Mouse (Mus musculus) C2C12 (cell line): ENCODE results near the gene Larp6. TPM values are rescaled to one million over a fixed set of nuclear protein-coding genes. Genes with fewer than 3 reads are reported as not detected.
A peak's percentile ranks its signal among the peaks of the same experiment; 100 is the strongest.

Experiments
- H3K27me3 ChIP-seq: one replicate; pipeline ENCODE4 v1.6.1; 2011; ENCODE audit not compliant: control insufficient read depth, insufficient read depth, insufficient read length
- H3K36me3 ChIP-seq: one replicate; pipeline ENCODE4 v1.6.1; 2011; ENCODE audit not compliant: control insufficient read depth, insufficient read depth
- H3K4me3 ChIP-seq: one replicate; pipeline ENCODE4 v1.5.1; 2011; ENCODE audit warnings: mild to moderate bottlenecking, control low read depth; ENCODE audit not compliant: poor library complexity, insufficient read depth, severe bottlenecking
- H3K79me2 ChIP-seq: one replicate; pipeline ENCODE4 v1.6.1; 2011; ENCODE audit not compliant: control insufficient read depth, insufficient read depth
- H3K79me3 ChIP-seq: one replicate; pipeline ENCODE4 v1.6.1; 2011; ENCODE audit warnings: low read depth, control low read depth
- H3ac ChIP-seq: one replicate; pipeline ENCODE3; 2011; ENCODE audit warnings: low read depth; ENCODE audit not compliant: control insufficient read depth, insufficient read length
- CEBPB ChIP-seq: IDR thresholded peaks from one replicate; pipeline ENCODE4 v1.6.1; 2011; ENCODE audit warnings: low read depth, mild to moderate bottlenecking, control low read depth, moderate library complexity
- CTCF ChIP-seq: IDR thresholded peaks from one replicate; pipeline ENCODE4 v1.5.1; 2011; ENCODE audit not compliant: control insufficient read depth, insufficient read depth, insufficient read length
- FOSL1 ChIP-seq: IDR thresholded peaks from one replicate; pipeline ENCODE4 v1.8.0; 2011; ENCODE audit warnings: mild to moderate bottlenecking, low read length; ENCODE audit not compliant: poor library complexity, insufficient read depth, severe bottlenecking
- MAX ChIP-seq: IDR thresholded peaks from one replicate; pipeline ENCODE4 v1.6.1; 2011; ENCODE audit warnings: mild to moderate bottlenecking, control low read depth
- MYOD1 ChIP-seq: IDR thresholded peaks from one replicate; pipeline ENCODE4 v1.6.1; 2011; ENCODE audit warnings: low read depth; ENCODE audit not compliant: control insufficient read depth, insufficient read length
- MYOG ChIP-seq: IDR thresholded peaks from one replicate; pipeline ENCODE4 v1.6.1; 2011; ENCODE audit not compliant: control insufficient read depth, insufficient read length; ENCODE audit errors: extremely low read depth
- USF1 ChIP-seq: IDR thresholded peaks from one replicate; pipeline ENCODE4 v1.6.1; 2011; ENCODE audit warnings: low read depth, mild to moderate bottlenecking, control low read depth, moderate library complexity
- polyA plus RNA-seq: library from polyadenylated mRNA; unstranded; fragments of >200 nt; fragmentation: generic; extraction: Trizol; gene quantifications from one replicate; pipeline ENCODE4 v1.2.1, GENCODE M21; 2012; ENCODE audit warnings: missing spikeins

Larp6 gene
- polyA plus RNA-seq, 1 experiment: 0.83 TPM

DNA sequence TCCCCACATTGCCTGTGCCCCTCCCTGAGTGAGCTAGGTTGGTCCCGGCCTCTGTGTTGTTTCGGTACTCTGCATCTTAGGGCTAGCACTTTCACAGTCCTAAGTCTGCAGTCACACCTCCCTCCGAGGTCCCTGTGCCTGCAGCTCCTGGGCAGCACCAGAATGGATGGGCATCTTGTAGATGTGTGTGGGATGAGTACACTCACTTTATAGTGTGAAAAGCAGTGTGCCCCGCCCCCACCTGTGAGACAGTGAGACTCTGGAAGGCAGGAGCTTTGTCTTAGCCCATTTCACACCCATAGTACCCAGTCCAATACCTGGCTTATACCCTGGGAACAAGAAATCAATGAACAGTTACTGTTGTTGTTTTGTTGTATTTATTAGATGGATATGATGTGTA, 2.5 kb downstream of the Larp6 start:
- H3K27me3 ChIP-seq: no peaks in the 10 kb centered on the region
- no peak overlapping the region for H3K4me3 ChIP-seq
- TF ChIP-seq MYOD1 (no peak), CTCF (no peak), MAX (no peak), MYOG (no peak), FOSL1 (no peak), USF1 (no peak), CEBPB (no peak)
- no peaks in the 10 kb centered on the region for H3K79me3 ChIP-seq
- H3K36me3 ChIP-seq: no peaks in the 10 kb centered on the region
- H3K79me2 ChIP-seq: no peaks in the 10 kb centered on the region
- H3ac ChIP-seq: no peak overlapping the region

DNA sequence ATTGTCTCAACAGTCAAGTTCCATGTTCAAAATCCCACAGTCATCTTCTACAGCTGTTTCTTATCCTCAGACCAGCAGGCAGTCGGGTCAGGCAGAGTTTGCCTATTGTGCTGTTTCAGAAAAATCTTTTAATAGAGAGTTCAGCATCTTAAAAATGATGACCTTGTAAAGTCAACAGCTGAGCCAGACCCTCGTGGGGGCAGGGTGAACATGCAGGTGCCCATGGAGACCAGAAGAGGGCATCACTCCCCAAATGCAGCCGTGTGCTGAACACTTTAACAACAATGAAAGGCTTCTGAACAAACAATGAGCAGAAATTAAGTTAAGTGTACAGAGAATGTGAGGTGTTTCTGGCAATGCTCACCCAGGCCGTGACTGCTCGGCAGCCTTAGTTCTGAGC, 3.0 kb downstream of the Larp6 start:
- Histone ChIP-seq H3K79me3 (no peaks in the 10 kb centered on the region), H3ac (no peak overlapping the region), H3K36me3 (no peaks in the 10 kb centered on the region), H3K4me3 (no peak overlapping the region), H3K79me2 (no peaks in the 10 kb centered on the region), H3K27me3 (no peaks in the 10 kb centered on the region)
- TF ChIP-seq USF1 (no peak), FOSL1 (no peak), MYOD1 (no peak), CTCF (no peak), MAX (no peak), CEBPB (no peak), MYOG (no peak)

DNA sequence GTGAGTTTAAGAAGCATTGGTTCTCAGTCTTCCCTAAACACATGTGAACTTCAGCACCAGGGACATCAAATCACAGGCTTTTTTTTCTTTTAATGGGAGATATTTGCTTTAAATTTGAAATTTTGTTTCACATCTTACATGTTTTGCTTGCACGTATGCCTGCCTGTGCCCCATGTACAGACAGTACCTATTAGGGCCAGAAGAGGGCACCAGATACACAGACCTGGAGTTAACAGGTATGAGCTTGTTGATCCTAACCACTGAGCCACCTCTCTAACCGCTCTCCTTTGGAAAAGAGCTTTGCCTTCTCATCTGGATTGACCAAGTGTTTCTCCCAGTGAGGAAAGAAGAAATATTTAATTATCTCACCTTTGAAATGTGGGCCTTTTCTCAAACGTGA, 5.5 kb downstream of the Larp6 start:
- no peak overlapping the region for H3ac ChIP-seq
- no peak overlapping the region for H3K4me3 ChIP-seq
- no peaks in the 10 kb centered on the region for H3K36me3 ChIP-seq
- TF ChIP-seq MAX: no peak
- no peak for TF ChIP-seq CEBPB
- peak; percentile 61 for TF ChIP-seq CTCF
- no peaks in the 10 kb centered on the region for H3K27me3 ChIP-seq
- no peaks in the 10 kb centered on the region for H3K79me2 ChIP-seq
- no peaks in the 10 kb centered on the region for H3K79me3 ChIP-seq

DNA sequence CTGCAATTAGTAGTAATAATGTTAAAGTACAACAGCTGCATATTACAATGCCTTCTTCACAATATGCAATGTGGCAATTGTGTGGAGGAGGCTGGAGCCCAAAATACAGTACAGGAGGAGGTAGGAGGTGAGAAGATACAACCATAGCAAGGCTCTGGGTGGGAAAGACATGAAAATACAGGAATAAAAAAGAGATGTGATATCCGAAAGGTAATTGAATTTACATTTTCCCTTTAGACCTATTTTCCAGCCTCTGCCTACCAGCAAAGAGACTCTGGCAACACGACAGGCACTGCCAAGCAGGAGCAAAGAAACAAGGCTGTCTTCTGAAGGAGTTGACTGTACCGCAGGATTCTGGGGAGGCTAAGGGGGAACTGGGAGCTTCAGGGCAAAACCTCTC, 6.9 kb downstream of the Larp6 start:
- Histone ChIP-seq H3K36me3 (no peaks in the 10 kb centered on the region), H3K4me3 (no peak overlapping the region), H3K79me3 (no peaks in the 10 kb centered on the region), H3ac (no peak overlapping the region), H3K79me2 (no peaks in the 10 kb centered on the region), H3K27me3 (no peaks in the 10 kb centered on the region)
- no peak for TF ChIP-seq FOSL1
- TF ChIP-seq MYOG: no peak
- TF ChIP-seq MYOD1: no peak
- TF ChIP-seq CTCF: no peak
- no peak for TF ChIP-seq CEBPB
- TF ChIP-seq USF1: no peak
- no peak for TF ChIP-seq MAX

DNA sequence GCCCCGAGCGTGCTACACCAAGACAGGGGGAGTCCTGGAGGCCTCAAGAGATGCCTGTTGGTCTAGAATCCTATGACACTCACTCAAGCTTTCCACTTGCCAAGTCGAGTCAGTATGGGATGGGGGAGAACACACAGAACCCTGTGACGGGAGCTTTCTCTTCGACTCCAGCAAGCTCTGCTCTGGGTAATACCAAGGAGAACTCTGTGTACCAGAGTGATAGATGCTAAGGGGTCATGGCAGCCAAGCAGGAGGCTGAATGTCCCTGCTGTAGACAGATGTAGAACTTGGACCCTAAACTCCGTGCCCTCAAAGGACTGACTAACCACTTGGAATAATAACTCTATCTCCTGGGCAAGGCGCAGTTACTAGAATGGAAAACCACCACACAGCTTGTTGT, 12.2 kb downstream of the Larp6 start:
- Histone ChIP-seq H3K79me3 (no peaks in the 10 kb centered on the region), H3K79me2 (no peaks in the 10 kb centered on the region), H3K27me3 (no peaks in the 10 kb centered on the region), H3K4me3 (no peak overlapping the region), H3ac (no peak overlapping the region), H3K36me3 (no peaks in the 10 kb centered on the region)
- no peak for TF ChIP-seq MAX

DNA sequence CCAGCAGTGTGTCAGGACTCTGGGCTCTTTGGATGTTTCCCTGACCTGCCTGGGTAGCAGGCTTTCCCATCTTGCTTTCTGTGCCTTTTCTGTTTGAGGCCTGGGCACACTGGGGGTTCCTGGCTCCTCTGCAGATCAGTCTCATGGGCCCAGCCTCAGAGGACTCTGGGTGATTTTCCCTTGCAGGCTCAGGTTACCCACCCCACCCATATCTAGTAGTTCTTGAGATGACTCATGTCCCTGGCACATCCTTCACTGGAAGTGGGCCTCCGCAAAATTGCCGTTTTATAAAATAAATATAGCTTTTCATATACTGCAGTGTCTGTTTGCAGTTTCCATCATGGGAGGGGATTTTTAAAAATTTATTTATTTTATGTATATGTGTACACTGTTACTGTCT, 21.5 kb downstream of the Larp6 start:
- no peaks in the 10 kb centered on the region for H3K79me3 ChIP-seq
- no peak overlapping the region for H3ac ChIP-seq
- no peak overlapping the region for H3K4me3 ChIP-seq
- H3K27me3 ChIP-seq: no peaks in the 10 kb centered on the region
- H3K79me2 ChIP-seq: no peaks in the 10 kb centered on the region
- H3K36me3 ChIP-seq: no peaks in the 10 kb centered on the region
- TF ChIP-seq FOSL1: no peak
- no peak for TF ChIP-seq CTCF
- TF ChIP-seq CEBPB: no peak
- no peak for TF ChIP-seq MYOD1
- TF ChIP-seq MAX: peak; percentile 22

DNA sequence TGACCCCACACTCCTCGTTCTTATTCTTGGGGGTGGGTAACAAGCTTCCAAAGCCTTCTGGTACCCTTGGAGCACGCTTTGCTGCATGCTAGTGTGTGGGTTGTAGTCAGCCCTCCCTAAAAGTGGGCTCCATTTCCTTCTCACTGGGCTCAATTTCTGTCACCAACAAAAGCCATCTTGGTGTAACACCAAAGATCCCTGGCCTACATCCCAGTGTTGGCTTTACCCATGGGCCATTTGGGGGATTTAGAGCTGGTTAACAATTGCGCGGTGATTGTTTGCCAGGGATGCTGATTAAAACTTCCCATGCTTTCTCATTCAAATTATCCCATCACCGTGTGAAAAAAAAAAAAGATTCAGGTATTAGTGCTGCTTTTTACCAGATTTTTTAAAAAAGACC, 26.3 kb downstream of the Larp6 start:
- no peak overlapping the region for H3K4me3 ChIP-seq
- TF ChIP-seq FOSL1 (no peak), MYOD1 (no peak), MYOG (no peak), USF1 (no peak), CEBPB (no peak), CTCF (no peak), MAX (no peak)
- H3K79me3 ChIP-seq: no peaks in the 10 kb centered on the region
- H3ac ChIP-seq: no peak overlapping the region
- H3K36me3 ChIP-seq: no peaks in the 10 kb centered on the region
- no peaks in the 10 kb centered on the region for H3K79me2 ChIP-seq
- H3K27me3 ChIP-seq: no peaks in the 10 kb centered on the region
